Mouse (Mus musculus) myocyte (in vitro differentiated cells): Measurements from ENCODE around the gene 4931423N10Rik.

Source experiments
- CEBPB ChIP-seq: IDR thresholded peaks from 2 replicates; pipeline ENCODE4 v1.6.1; 2011; ENCODE audit warnings: mild to moderate bottlenecking, moderate library complexity; ENCODE audit not compliant: poor library complexity, insufficient read depth, severe bottlenecking
- E2F4 ChIP-seq: IDR thresholded peaks from one replicate; pipeline ENCODE4 v1.6.1; 2011; ENCODE audit warnings: mild to moderate bottlenecking, control low read depth, moderate library complexity; ENCODE audit not compliant: insufficient read depth
- MAX ChIP-seq: IDR thresholded peaks from one replicate; pipeline ENCODE4 v1.6.1; 2011; ENCODE audit warnings: low read depth, mild to moderate bottlenecking, control low read depth
- MYOG ChIP-seq, 3 experiments: IDR thresholded peaks; one replicate each; pipeline ENCODE4 v1.6.1; 2011; ENCODE audit warnings: control low read depth in 2 of 3, low read depth in 2 of 3, mild to moderate bottlenecking in 2 of 3; ENCODE audit not compliant: insufficient read length in 2 of 3, control insufficient read depth in 1 of 3, insufficient read depth in 1 of 3
- POLR2A ChIP-seq: IDR thresholded peaks from one replicate; pipeline ENCODE4 v1.6.1; 2011; ENCODE audit warnings: low read depth, mild to moderate bottlenecking, control low read depth, moderate library complexity; ENCODE audit not compliant: insufficient read length
- POLR2AphosphoS2 ChIP-seq: IDR thresholded peaks from one replicate; pipeline ENCODE4 v1.6.1; 2011; ENCODE audit warnings: low read depth, control low read depth; ENCODE audit not compliant: insufficient read length
- SRF ChIP-seq: IDR thresholded peaks from one replicate; pipeline ENCODE4 v1.6.1; 2011; ENCODE audit warnings: low read depth; ENCODE audit not compliant: control insufficient read depth, insufficient read length
- TCF12 ChIP-seq: IDR thresholded peaks from one replicate; pipeline ENCODE4 v1.6.1; 2011; ENCODE audit warnings: mild to moderate bottlenecking, control low read depth; ENCODE audit not compliant: poor library complexity, insufficient read depth, severe bottlenecking
- TCF3 ChIP-seq: IDR thresholded peaks from one replicate; pipeline ENCODE4 v1.6.1; 2011; ENCODE audit warnings: low read depth, control low read depth; ENCODE audit not compliant: insufficient read length
- USF1 ChIP-seq: IDR thresholded peaks from one replicate; pipeline ENCODE4 v1.6.1; 2011; ENCODE audit warnings: low read depth, mild to moderate bottlenecking, control low read depth, moderate library complexity

GRCm38 (mm10) chr2:23228463-23228862, 21.2 kb downstream of the 4931423N10Rik start:
- TF ChIP-seq MAX (no peak), POLR2AphosphoS2 (no peak), CEBPB (no peak), POLR2A (no peak), TCF3 (no peak), USF1 (no peak), TCF12 (no peak), MYOG (IDR thresholded peaks at IDR 0.05; ENCODE audit: control insufficient read depth in 1 of 3, insufficient read depth in 1 of 3, insufficient read length in 2 of 3, low read depth in 2 of 3) (no peak), SRF (no peak), E2F4 (no peak)
